Mouse (Mus musculus) stomach, postnatal 0 days (tissue): ENCODE measurements around the gene Psme4.

Experiments
- CTCF ChIP-seq: IDR thresholded peaks from 2 replicates; pipeline ENCODE4 v1.5.1; 2016; ENCODE audit warnings: antibody characterized with exemption, low read depth, mild to moderate bottlenecking, moderate library complexity
- EP300 ChIP-seq: optimal IDR thresholded peaks from 2 replicates; pipeline ENCODE3; 2016; ENCODE audit warnings: antibody characterized with exemption

- TF ChIP-seq EP300 (no peak), CTCF (no peak)
These were observed 28.6 kb downstream of the Psme4 start for GRCm38 (mm10) chr11:30800091-30800490.
